Mouse (Mus musculus): ENCODE measurements around the gene Efna3. TPM values are rescaled to one million over a fixed set of nuclear protein-coding genes. Genes with fewer than 3 reads are reported as not detected.

Efna3 gene
- polyA plus RNA-seq, 1 experiment from 2014 or later = 62.5 TPM

DNA sequence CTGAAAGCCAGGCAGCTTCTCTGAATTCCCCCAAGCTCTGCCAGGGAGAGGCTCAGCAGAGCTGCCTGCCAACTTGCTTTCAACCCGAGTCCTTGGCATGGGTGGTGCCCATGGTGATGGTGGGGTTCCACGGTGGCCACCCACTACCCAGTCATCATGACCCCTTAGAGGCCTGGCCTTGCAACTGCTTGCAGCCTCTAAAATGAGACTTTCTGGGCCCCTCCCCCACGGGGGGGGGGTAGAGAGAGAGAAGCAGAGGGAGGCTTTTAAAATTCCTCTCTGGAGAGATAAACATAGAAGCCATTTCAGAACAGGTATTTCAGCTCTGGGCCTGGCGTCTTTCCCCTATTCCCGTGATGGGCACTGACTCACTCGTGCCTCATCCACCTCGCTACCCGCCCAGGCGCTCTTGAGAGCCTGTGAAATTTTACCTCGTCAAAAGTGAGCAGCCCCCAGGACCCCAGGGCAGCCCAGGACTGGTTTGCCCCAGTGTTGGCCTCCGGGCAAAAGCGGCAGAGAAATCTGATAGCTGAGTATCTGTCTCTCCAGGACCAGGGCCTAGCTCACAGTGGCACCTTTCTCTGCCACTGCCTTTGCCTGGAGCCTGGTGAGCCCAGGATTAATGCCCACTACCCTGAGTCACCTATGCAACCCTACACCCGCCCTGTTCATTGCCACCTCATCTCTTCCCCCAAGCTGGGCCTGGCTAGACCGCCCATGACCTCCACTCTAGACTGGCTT is 45.3 kb downstream of the Efna3 start:
- DNase-seq (ENCODE audit: low spot score) (no peak), ATAC-seq (ENCODE audit: low FRiP score) (no peak)
- peak overlapping the region; percentile 32; the same call in 1 of the 2 replicates for H3K27ac ChIP-seq
- peaks cover 28% of the 10 kb centered on the region for H3K4me1 ChIP-seq (replicated peaks; ENCODE audit: control insufficient read depth, insufficient read depth, low read length)
- 64% methylated on average over 14 of the region's 14 CpGs for WGBS
- peak overlapping the region; percentile 12; the same call in 1 of the 2 replicates for H3K4me3 ChIP-seq (replicated peaks; ENCODE audit: low read length)
- peak overlapping the region; percentile 21 for H3K4me2 ChIP-seq (replicated peaks)
- no peaks in the 10 kb centered on the region for H3K9me3 ChIP-seq (ENCODE audit: control insufficient read depth, low read length)
- H3K36me3 ChIP-seq (replicated peaks; ENCODE audit: control insufficient read depth, insufficient read depth) = no peaks in the 10 kb centered on the region
- peaks cover 28% of the 10 kb centered on the region for H3K27me3 ChIP-seq (ENCODE audit: control insufficient read depth, insufficient read depth, low read length)
- peak overlapping the region; percentile 24 for H3K9ac ChIP-seq

DNA sequence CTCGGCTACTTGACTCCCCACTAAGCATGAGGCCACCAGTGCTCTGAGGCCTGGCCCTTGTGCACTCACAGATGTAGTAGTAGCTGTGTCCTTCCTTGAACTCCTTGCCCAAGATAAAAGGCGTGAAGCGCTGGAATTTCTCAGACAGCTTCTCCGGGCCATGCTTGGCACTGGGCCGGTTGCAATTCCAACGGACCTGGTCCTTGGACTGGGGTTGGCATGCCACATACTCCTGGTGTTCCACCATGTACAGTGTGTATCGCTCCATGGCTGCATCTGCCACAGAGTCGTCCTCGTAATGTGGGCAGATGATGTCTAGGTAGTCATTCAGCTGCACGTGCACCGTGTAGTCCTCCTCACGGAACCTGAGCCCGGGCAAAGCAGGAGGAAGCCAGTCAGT is 46.7 kb downstream of the Efna3 start:
- H3K4me3 ChIP-seq (replicated peaks; ENCODE audit: low read length) = no peak overlapping the region
- ATAC-seq (ENCODE audit: low FRiP score) (no peak), DNase-seq (ENCODE audit: low spot score) (no peak)
- no peak overlapping the region for H3K4me2 ChIP-seq (replicated peaks)
- H3K9ac ChIP-seq = no peak overlapping the region
- H3K9me3 ChIP-seq (ENCODE audit: control insufficient read depth, low read length) = no peaks in the 10 kb centered on the region
- no peaks in the 10 kb centered on the region for H3K36me3 ChIP-seq (replicated peaks; ENCODE audit: control insufficient read depth, insufficient read depth)
- peaks cover 16% of the 10 kb centered on the region; the same call in 1 of the 2 replicates for H3K27me3 ChIP-seq (ENCODE audit: control insufficient read depth, insufficient read depth, low read length)
- H3K4me1 ChIP-seq (replicated peaks; ENCODE audit: control insufficient read depth, insufficient read depth, low read length) = peaks cover 20% of the 10 kb centered on the region
- H3K27ac ChIP-seq = no peak overlapping the region
- 93% methylated on average over 13 of the region's 13 CpGs for WGBS

DNA sequence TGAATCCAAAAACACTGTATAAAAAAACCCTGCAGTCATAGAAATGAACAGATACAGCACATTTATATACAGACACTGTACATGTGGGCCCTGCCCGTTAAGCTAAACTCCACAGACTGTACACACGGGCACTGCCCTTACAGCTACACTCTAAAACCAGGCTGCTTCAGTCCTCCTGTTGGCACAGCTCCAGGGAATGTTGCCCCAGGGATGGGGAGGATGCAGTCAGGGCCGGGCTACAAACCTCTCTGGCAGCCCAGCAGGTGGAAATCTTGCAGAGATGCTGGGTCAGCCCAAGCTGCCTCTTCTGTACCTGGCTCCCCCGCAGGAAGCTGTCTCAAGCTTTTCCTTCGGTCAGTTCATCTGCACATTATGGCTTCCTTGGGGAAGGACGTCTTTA is 51.0 kb downstream of the Efna3 start:
- 57% methylated on average over 6 of the region's 6 CpGs for WGBS
- ATAC-seq (ENCODE audit: low FRiP score) (no peak), DNase-seq (ENCODE audit: low spot score) (no peak)
- no peak overlapping the region for H3K4me3 ChIP-seq (replicated peaks; ENCODE audit: low read length)
- no peak overlapping the region for H3K9ac ChIP-seq
- no peak overlapping the region for H3K27ac ChIP-seq
- no peaks in the 10 kb centered on the region for H3K27me3 ChIP-seq (ENCODE audit: control insufficient read depth, insufficient read depth, low read length)
- H3K9me3 ChIP-seq (ENCODE audit: control insufficient read depth, low read length) = no peaks in the 10 kb centered on the region
- H3K4me1 ChIP-seq (replicated peaks; ENCODE audit: control insufficient read depth, insufficient read depth, low read length) = peaks cover 23% of the 10 kb centered on the region
- no peaks in the 10 kb centered on the region for H3K36me3 ChIP-seq (replicated peaks; ENCODE audit: control insufficient read depth, insufficient read depth)
- H3K4me2 ChIP-seq (replicated peaks) = no peak overlapping the region

DNA sequence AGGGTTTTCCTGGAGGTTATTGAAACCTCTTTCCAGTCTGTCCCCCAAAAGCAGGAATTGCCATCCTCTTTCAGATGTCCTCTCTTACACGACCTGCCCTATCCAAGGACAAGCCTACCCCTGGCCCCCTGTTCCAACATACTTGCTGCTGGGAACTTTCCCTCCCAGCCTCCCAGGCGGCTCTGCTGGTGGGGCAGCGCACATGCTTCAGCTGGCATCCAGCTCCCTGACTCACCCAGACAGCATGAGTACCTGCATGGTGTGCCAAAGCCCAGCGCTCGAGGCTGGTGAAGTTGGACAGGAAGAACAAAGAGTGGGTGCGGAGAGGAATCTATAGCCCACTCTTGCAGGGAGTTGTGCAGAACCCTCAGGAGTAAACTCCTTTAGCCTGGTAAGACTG is 51.9 kb downstream of the Efna3 start:
- H3K4me3 ChIP-seq (replicated peaks; ENCODE audit: low read length) = peak overlapping the region; percentile 54; the same call in 1 of the 2 replicates
- no peaks in the 10 kb centered on the region for H3K9me3 ChIP-seq (ENCODE audit: control insufficient read depth, low read length)
- H3K9ac ChIP-seq = no peak overlapping the region; the same call in 1 of the 2 replicates
- no peak overlapping the region for H3K27ac ChIP-seq
- ATAC-seq (ENCODE audit: low FRiP score) (no peak), DNase-seq (ENCODE audit: low spot score) (no peak)
- H3K36me3 ChIP-seq (replicated peaks; ENCODE audit: control insufficient read depth, insufficient read depth) = no peaks in the 10 kb centered on the region
- 70% methylated on average over 6 of the region's 6 CpGs for WGBS
- peak overlapping the region; percentile 89 for H3K4me2 ChIP-seq (replicated peaks)
- peaks cover 24% of the 10 kb centered on the region for H3K4me1 ChIP-seq (replicated peaks; ENCODE audit: control insufficient read depth, insufficient read depth, low read length)
- no peaks in the 10 kb centered on the region for H3K27me3 ChIP-seq (ENCODE audit: control insufficient read depth, insufficient read depth, low read length)

DNA sequence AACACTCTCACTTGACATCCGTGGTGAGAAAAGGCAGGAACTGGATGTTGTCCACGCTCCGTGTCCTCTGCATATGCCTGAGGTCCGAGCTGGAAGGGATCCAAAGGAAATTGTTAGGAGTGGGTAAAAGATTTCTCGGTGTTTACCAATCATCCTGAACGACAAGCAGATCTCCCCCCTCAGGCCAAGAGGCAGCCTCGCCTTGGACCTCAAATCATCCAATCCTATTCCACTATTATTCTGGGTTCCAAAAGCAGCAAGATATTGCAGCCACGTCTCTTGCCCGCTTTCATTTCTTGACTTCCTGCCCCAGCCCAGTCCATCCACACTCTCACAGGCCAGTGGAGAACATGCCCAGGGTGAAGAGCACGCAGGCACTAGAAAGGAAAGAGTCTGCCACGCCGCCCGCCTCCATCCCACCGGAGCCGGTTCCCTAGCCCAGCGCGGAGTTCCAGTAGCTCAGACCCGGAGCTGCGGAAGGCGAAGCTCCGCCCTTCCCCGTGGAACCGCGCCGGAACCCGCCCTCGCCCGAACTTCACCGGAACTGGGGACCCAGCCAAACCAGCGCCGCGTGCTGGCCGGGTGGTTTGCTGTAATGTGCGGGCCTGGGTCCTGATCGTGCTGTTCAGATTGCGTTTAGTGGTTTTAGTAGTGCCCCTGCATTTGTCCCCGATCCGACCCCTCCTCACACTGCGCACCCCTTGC is 52.6 kb downstream of the Efna3 start, which contains the start of gene Slc50a1:
Gene Slc50a1 (minus strand): TSS at position 520 of the 705 bp plus-strand sequence.
- no peaks in the 10 kb centered on the region for H3K9me3 ChIP-seq (ENCODE audit: control insufficient read depth, low read length)
- peak within 1 kb of the TSS; percentile 81 for H3K27ac ChIP-seq
- no peaks in the 10 kb centered on the region for H3K36me3 ChIP-seq (replicated peaks; ENCODE audit: control insufficient read depth, insufficient read depth)
- peaks cover 24% of the 10 kb centered on the region for H3K4me1 ChIP-seq (replicated peaks; ENCODE audit: control insufficient read depth, insufficient read depth, low read length)
- peak within 1 kb of the TSS; percentile 79 for H3K9ac ChIP-seq
- 3% methylated on average over 39 of the region's 39 CpGs for WGBS
- peak; percentile 74 for DNase-seq (ENCODE audit: low spot score)
- no peaks in the 10 kb centered on the region for H3K27me3 ChIP-seq (ENCODE audit: control insufficient read depth, insufficient read depth, low read length)
- peak; percentile 24; the same call in 1 of the 2 replicates for ATAC-seq (ENCODE audit: low FRiP score)
- H3K4me2 ChIP-seq (replicated peaks) = peak within 1 kb of the TSS; percentile 89
- peak within 1 kb of the TSS; percentile 54 for H3K4me3 ChIP-seq (replicated peaks; ENCODE audit: low read length)

DNA sequence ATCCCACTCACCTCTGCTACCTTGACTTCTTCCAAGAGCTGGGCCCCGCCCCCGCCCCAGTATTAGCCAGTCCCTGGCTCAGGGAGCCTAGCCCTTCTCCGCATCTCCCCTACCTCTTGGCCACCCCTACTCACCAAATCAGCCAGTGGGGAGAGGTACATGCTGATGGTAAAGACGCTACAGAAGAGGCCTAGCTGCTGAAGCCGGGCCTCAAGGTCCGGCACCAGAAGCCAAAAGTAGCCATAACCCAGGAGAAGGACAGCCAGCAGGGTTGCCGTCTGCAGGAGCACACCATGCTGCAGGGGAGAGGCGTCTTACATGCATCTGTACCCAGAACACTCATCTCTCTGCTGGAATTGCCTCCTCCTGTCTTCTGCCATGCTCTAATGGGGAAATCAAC is 53.8 kb downstream of the Efna3 start:
- H3K4me3 ChIP-seq (replicated peaks; ENCODE audit: low read length) = no peak overlapping the region

DNA sequence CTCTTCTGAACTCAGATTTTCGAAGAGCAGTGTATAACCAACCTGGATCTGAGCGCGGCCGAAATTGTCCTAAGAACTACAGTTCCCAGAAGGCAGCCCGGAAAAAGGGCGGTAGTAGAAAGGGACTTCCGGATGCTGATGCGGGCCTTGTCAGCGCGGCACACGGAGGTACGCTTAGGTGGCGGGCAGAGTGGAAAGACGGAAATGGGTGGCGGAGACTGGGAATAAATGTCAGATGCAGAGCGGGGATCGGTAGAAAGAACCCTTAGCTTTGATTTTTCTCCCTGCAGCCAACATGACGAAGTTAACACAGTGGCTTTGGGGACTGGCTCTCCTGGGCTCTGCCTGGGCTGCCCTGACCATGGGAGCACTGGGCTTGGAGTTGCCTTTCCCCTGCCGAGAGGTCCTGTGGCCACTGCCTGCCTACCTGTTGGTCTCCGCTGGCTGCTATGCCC is 56.3 kb downstream of the Efna3 start:
- Histone ChIP-seq H3K27me3 (ENCODE audit: control insufficient read depth, insufficient read depth, low read length) (no peaks in the 10 kb centered on the region), H3K36me3 (replicated peaks; ENCODE audit: control insufficient read depth, insufficient read depth) (no peaks in the 10 kb centered on the region), H3K4me3 (replicated peaks; ENCODE audit: low read length) (peak overlapping the region; percentile 79), H3K9me3 (ENCODE audit: control insufficient read depth, low read length) (no peaks in the 10 kb centered on the region), H3K27ac (peak overlapping the region; percentile 82), H3K4me1 (replicated peaks; ENCODE audit: control insufficient read depth, insufficient read depth, low read length) (peaks cover 24% of the 10 kb centered on the region), H3K9ac (peak overlapping the region; percentile 92), H3K4me2 (replicated peaks) (peak overlapping the region; percentile 98)
- peak; percentile 90 for DNase-seq (ENCODE audit: low spot score)
- ATAC-seq (ENCODE audit: low FRiP score) = peak; percentile 88
- WGBS = under 1% methylated on average over 20 of the region's 20 CpGs

More for the DNA sequence above, 53.8 kb downstream of the Efna3 start:
- H3K27ac ChIP-seq = no peak overlapping the region
- DNase-seq (ENCODE audit: low spot score) = no peak
- no peaks in the 10 kb centered on the region for H3K36me3 ChIP-seq (replicated peaks; ENCODE audit: control insufficient read depth, insufficient read depth)
- no peaks in the 10 kb centered on the region for H3K9me3 ChIP-seq (ENCODE audit: control insufficient read depth, low read length)
- H3K4me1 ChIP-seq (replicated peaks; ENCODE audit: control insufficient read depth, insufficient read depth, low read length) = peaks cover 24% of the 10 kb centered on the region
- ATAC-seq (ENCODE audit: low FRiP score) = no peak
- 50% methylated on average over 8 of the region's 8 CpGs for WGBS
- H3K27me3 ChIP-seq (ENCODE audit: control insufficient read depth, insufficient read depth, low read length) = no peaks in the 10 kb centered on the region
- no peak overlapping the region for H3K9ac ChIP-seq
- 0 out of 2 replicates have a peak overlapping the region, but pooled peaks have one; percentile 89 for H3K4me2 ChIP-seq (replicated peaks)
